Mouse (Mus musculus) heart, postnatal 14 days (tissue): ENCODE results near the gene Art2b. TPM values are rescaled to one million over a fixed set of nuclear protein-coding genes. Genes with fewer than 3 reads are reported as not detected.
"Not testable (repeated sequence)": the region's sequence is repeated elsewhere in the genome, so short reads cannot be mapped to it uniquely, and the experiment has no call there.

Experiments used
- DNase-seq, 2 experiments: peaks; one replicate each; pipeline ENCODE4 v3.0.0; 2021 to 2022
- intact Hi-C: fragments of 180-260 bp; cut with DNase I; formaldehyde crosslinking; loops from one replicate; pipeline ENCODE4 v1.15.1; 2025
- long read RNA-seq, 2 experiments: library from polyadenylated mRNA; stranded (forward); transcript quantifications; one replicate each; pipeline ENCODE4 v2.0.0; 2021
- total RNA-seq, 2 experiments: library from RNA; stranded (reverse); gene quantifications; 2 replicates each; pipeline ENCODE4 v1.2.3; 2021

Art2b gene
- not detected for total RNA-seq
- long read RNA-seq, experiment 1, result 0 reads
- long read RNA-seq, experiment 2, result 0 reads

DNA sequence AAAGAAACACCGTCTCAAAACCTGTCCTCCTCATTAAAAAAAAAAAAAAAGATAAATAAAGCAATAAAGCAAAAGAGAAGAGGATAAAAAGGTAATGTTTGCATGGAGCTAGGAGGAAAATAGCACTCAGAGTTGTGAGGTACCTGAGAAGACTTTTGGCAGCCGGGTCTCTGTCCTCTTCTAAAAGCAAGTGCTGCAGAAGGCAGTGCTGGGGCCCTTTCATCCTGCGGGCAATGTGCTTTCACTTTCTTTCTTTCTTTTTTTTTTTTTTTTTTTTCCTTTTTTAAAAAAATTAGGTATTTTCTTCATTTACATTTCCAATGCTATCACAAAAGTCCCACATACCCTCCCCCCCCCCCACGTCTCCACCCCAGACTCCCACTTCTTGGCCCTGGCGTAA, at the start of gene Art2b:
Gene Art2b, minus strand, starts transcription at position 193 of the 400 bp plus-strand sequence.
- intact Hi-C loops, result no loop called here
- DNase-seq, result no peak

DNA sequence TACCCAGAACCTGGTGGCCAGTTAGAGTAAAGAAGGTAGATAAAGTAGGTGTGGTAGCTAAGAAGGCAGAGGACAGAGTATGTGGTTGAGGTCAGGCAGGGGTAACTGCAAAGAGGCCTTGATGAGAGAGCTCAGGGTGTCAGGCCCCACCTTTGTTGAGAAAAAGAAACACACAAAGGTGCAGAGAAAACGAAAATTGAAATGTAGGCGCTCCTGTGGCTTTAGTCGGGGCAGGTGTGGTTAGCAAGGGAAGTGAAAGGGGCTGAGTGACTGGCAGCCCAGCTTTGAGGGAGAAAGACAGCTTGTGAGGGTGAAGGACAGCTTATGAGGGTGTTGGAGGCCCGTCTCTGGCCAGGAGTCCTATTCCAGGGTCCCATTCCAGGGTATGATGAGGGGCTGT, 49.1 kb upstream of the Art2b start:
- no peak for DNase-seq
- intact Hi-C loops, result no loop called here

DNA sequence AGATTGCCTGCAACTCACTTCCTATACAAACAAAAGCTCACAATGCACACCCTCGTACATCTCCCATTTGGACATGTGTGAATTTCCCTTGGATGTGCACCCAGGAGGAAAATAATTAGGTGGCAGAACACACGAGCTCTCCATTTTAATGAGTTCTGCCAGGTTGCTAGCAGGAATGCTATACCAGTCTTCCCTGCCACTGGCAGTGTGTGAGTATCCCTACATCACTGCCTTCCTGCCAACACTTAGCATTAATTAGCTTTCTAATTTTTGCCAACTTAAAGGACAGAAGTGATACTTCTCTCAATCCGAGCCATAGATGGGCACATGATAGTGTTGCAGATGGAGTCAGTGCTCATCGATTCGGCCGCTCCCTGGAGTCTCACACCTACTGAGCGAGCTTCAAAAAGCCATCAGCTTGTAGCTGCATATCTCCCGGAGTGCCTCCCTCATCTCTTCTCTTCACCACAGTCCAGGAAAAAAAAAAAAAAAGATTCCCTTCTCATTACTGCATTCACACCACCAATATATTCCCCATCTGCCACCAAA, 48.3 kb upstream of the Art2b start:
- no peak for DNase-seq
- intact Hi-C loops, result no loop called here

DNA sequence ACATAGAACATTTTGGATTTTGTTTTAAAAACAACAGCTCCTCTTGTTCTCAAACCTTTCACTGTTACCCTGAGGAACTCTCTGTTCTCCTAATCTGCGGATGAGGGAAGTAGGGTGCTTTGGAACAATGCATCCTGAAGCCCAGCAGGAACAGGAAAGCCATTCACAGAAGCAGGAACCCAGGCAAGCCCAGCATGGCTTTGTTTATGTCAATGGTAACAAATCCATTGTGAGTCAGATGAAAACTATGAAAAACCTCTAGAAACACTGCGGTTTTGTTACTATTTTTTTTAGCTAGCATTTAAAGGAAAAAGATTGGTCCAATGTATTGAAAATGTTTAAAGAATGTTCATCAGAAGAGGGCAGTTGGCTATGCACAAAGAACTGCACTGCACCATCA, 43.1 kb upstream of the Art2b start:
- no peak for DNase-seq
- intact Hi-C loops, result no loop called here

DNA sequence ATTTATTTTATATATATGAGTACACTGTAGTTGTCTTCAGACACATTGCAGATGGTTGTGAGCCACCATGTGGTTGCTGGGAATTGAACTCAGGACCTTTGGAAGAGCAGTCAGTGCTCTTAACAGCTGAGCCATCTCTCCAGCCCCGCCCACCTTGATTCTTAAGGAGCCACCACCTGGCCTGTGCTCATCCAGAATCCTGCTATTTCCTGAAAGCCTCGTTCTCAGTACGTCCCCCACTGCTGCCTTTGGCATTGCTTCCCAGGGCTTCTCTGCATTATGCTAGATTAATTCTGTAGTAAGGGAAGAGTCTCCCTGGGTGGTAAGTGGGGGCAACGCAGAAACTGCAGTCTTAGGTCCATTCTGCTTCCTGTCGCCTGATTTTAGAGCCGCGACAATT, 41.8 kb upstream of the Art2b start:
- intact Hi-C loops, DNase-seq: not testable (repeated sequence)

DNA sequence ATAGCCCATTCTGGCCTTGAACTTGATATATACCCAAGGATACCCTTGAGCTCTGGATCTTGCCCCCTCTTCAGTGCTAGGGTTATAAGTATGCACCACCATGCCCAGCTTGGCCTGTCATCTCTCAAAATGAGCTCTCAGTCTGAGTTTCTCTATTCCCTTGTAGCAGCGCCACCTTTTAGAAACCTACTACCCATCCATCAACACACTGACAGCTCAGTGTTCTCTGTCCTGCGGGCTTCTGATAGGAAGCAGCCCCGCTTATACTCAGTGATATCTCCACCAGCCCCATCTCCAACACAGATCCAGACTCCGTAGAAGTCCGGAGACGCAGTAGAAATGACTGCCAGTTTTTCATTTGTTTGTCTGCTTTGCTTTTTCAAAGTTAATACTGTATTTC, 38.9 kb upstream of the Art2b start:
- no peak for DNase-seq
- intact Hi-C loops, result loop anchor here (5.0 kb wide), 2 partner anchors 197 to 212 kb away; partner anchors contain the start of gene Gm45837

DNA sequence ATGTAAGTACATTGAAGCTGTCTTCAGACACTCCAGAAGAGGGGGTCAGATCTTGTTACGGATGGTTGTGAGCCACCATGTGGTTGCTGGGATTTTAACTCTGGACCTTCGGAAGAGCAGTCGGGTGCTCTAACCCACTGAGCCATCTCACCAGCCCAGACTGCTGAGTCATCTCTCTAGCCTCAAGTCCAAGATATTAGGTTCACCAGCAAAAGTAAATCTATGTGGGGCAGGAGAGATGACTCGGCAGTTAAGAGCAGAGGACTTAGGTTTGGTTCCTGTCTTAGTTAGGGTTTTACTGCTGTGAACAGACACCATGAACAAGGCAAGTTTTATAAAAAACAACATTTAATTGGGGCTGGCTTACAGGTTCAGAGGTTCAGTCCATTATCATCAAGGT, 36.5 kb upstream of the Art2b start:
- not testable (repeated sequence) for DNase-seq
- intact Hi-C loops, result loop anchor here (5.0 kb wide), 2 partner anchors 195 to 210 kb away; partner anchors contain the start of gene Gm45837

DNA sequence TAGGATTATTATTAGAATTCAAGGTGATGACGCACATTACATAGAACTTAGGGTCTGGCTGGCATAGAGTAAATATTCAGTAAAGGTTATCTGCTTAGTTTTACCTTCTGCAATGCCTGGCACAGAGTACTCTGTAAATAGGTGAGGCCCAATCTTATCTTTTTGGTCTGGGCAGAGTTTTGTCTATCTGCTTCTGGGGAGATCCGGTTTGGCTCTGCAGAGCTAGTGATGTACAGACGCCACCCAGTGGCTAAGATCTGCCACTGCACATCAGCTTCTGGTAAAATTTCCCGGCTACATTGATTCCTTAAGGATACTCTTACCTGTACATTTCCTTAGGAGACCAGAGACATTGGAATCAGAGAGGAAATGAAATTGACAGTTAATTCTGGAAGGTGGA, 35.0 kb upstream of the Art2b start:
- DNase-seq, result peak; percentile 19 to 47
- intact Hi-C loops, result loop anchor here (5.0 kb wide), 2 partner anchors 193 to 208 kb away; partner anchors contain the start of gene Gm45837

DNA sequence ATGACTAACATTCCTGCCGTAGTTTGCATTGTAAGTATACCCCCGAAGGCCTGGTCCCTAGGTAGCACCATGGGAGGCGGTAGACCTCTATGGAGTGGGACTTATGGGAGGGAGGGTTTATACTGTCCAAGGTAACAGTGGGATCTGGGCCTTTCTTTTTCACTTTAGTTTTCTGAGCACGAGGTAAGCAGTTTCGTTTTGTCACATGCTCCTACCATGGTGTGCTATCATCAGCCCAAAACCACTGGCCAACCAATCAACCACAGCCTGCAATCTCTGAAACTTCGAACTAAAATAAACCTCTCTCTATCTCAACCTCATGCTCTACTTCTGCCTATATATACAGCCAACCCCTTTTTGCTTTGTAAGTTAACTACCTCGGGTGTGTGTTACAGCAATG, 32.9 kb upstream of the Art2b start:
- no peak for DNase-seq
- intact Hi-C loops, result loop anchor here (5.0 kb wide), 1 partner anchor 71 kb away; no protein-coding TSS in a partner anchor

DNA sequence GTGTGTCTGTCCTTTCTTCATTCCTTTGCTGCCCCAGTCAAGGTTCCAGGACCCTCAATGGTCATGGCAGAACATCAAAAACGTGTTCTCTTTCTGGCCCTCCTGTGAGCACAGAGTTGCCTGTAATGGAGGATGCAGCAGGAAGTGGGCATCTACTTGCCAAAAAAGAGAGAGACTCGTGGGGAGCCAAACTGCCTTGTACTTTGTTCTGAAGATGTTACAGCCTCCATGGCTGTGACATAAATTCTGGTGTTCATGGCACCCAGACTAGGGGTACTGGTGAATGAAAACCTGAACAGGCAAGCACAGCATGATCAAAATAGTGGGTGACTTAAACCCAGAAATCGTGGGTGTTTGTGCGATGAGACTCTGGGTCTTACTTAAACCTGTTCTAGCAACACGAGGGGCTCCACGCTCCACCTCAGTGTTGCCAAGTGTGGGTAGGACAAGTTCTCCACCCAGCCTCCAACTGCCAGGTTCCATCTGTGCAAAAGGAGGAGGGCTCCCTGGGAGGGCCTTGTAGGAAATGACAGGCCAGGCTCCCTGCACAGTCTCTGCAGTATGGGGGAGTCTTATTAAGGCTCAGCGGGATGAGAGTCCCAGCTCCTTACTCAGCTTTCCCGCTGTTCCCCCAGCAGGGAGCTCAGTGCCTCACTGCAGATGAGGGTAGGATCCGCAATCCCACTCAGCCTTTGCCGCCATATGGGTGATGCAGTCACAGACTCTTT, 32.2 kb upstream of the Art2b start:
- DNase-seq, result no peak
- intact Hi-C loops, result loop anchor here (5.0 kb wide), 1 partner anchor 70 kb away; no protein-coding TSS in a partner anchor

DNA sequence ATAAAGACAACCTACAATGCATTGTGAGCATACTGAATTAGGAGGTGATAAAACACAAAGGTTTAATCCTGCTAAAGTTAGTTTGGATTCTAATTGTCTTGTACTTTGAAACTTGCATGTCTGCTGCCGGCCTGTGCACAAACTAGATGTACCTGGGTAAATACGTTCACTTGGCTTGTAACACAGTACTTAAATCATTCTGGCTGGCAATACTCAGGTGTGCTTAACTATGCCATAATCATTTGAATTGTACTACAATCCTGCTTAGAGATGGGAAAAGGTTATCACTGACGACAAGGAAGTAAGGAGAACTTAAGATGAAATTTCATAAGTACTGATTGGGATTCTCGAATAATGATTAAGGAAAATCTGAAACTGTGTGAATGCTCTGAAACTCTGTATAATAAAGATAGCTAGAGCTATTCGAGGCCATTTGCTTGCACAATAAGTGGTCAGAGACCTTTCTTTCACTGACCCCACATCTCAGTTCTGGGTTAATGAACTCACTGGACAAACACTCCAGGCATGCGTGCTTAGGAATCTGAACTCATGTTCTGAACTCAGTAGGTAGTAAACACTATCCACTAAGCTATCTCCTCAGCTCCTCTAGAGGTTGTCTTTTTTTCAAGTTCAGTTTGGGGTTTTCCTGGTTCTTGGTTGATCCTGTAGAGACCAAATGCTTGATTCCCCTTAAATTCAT, 30.9 kb upstream of the Art2b start:
- intact Hi-C loops, result loop anchor here (5.0 kb wide), 1 partner anchor 69 kb away; no protein-coding TSS in a partner anchor
- no peak for DNase-seq

DNA sequence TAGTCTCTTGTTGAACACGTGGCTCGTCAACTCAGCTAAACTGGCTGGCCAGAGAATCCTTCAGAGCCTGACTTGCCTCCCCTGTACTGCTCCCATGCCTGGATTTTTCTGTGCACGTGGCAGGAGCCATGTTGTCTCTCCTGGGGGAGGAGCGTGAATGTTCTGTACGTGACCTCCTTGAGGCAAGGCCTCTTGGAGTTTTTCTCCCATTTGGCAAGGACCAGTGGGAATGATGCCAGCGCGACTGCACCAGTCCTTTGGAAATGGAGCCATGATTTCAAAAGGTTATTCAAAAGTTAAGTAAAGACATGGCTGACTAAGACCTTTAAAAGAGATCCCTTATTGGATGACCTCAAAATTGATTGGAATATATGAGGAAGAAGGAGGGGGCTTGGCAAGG, 30.0 kb upstream of the Art2b start:
- peak in 1 of 2 experiments; percentile 5 for DNase-seq
- intact Hi-C loops, result loop anchor here (5.0 kb wide), 1 partner anchor 68 kb away; no protein-coding TSS in a partner anchor

DNA sequence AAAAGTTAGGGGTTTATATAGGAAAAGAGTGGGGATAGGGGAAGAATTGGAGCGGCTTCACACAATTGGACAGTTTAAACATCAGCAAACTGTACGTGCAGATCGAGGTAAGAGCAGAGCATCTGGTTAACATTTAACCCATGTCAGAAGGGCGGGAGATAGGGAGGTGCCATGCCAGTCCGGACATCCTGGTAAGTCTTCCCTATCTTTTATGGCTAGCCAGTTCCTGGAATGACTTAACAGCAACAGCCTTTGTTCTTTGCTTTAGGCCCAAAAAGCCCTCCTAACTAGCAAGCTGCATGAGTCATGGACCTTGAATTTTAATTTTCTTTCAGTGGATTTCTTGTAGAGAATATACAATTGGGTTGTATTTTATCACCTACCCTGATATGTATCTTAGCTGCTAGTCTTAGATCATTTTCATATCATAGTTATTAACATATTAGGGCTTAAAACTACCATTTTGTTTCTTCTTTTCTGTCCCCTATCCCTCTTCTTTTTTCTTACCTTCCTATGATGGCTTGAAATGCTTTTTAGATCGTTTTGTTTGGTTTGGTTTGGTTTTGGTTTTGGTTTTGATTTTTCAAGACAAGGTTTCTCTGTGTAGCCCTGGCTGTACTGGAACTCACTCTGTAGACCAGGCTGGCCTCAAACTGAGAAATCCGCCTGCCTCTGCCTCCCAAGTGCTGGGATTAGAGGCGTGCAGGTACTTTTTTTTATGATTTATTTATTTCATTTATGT, 27.6 kb upstream of the Art2b start:
- intact Hi-C loops, DNase-seq: not testable (repeated sequence)

DNA sequence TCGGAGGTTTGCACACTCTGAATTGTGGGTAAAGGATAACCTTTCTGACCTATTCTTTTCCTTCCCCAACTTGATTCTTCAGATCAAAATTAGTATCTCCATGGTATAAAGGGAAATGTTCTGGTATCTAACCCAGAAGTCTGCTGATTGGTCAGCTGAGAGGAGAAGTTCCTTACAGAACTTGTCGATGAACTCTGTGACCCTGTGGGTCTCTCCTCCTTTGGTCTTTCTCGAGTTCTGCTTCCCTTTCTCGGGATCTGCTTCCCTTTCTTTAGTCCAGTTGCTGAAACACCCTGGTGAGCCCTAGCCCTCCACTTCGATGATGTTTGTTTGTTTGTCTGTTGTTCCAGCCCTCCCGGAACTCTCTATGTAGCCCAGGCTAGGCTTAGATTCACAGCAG, 22.4 kb upstream of the Art2b start:
- no peak for DNase-seq
- intact Hi-C loops, result no loop called here

DNA sequence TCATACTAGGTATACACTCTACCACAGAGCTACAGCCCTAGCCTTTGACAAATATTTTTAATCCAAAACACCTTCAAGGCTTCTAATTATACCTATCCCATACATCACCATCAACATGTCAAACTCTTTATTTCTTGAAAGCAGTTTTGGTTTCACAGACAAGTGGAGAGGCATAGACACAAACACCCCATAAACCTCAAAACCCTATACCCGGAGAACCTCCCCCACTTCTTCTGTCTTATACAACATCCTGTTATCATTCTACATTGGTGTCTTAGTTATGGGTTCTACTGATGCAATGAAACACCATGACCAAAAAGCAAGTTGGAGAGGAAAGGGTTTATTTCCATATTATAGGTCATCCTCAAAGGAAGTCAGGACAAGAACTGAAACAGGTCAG, 15.0 kb upstream of the Art2b start:
- intact Hi-C loops, result no loop called here
- DNase-seq, result no peak

DNA sequence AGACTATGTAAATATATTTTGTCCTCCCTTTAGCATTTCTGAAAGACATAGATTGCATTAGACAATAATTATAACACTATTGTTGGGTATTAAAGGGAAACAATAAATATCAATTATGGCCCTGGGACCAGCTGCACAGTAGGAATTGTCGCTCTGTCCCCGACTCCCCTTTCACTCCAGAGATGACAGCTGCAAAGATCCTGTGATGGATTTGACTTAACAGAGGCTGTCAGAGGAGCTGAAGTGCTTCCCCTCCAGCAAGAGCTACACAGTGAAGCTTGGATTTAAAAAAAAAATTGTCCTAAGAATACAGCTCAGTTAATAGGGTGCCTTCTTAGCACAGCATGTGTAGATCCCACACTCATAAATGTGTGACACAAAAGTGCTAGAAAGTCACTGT, 13.1 kb upstream of the Art2b start:
- DNase-seq, result no peak
- intact Hi-C loops, result no loop called here

DNA sequence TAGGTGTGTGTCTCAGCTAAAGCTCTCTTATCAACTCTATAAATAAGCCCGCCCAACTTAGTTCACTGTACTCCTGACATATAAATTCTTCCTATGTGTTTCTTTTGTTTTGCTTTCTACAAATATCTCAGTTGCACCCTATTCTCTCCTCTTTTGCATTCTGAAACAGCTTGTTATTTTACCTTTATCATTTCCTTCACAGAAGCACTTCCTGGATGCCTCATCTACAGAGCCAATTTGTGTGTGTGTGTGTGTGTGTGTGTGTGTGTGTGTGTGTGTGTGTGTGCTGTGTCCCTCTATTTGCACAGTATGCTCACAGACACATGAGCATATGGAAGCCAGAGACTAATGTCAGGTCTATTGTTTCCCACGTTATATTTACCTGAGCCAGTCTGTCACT, 9.6 kb upstream of the Art2b start:
- no peak for DNase-seq
- intact Hi-C loops, result no loop called here

DNA sequence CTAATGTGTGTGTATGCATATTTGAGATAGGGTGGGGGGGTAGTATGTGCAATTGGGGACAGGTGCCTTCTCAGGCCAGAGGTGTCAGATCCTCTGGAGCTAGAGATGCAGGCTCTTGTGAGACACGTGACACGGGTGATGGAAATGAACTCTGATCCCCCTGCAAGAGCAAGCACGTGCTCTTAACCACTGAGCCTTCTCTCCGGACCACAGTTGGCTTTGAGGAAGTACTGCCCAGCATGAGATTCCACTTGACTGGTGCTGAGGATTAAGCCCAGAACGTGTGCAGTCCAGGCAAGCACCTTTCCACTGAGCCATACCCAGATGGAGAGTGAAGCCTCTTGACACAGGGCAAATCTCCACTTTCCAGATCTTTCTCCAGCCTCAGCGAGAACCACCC, 1.1 kb downstream of the Art2b start:
- intact Hi-C loops, DNase-seq: not testable (repeated sequence)

DNA sequence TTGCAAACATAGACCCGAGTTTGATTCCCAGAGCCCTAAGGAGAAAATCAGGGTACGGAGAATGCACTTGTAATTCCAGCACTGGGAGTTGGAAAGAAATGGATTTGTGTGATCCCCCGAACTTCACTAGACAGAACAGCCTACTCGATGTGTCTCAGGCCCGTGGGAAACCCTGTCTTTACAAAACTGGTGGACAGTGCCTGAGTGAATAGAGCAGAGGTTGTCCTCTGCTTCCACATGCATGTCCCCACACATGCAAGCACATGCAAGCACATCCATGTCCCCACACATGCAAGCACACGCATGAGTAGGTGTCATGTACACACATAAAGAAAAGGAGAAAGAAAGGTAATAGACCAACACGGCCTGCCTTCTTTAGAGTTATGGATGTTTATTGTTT, 3.4 kb downstream of the Art2b start:
- no peak for DNase-seq

DNA sequence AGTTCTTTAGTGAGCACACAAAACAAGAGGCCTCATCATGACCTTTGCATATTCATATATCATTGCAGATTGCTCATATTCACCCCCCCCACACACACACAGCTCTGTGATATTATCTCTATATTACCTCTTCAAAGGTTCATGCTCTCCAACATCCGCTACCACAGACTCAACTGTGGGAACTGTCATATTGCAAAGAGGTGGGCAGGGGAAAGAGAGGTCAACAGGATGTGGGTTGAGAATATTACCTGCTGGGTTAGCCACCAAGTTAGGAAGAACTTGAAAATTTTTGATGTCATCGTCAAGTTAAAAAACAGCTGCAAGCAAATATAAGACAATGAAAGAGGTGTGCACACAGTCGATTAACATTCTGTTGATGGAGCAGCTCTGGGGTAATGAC, 4.5 kb downstream of the Art2b start:
- intact Hi-C loops, result not testable (repeated sequence)

More for the DNA sequence above, 3.4 kb downstream of the Art2b start:
- intact Hi-C loops, result no loop called here

DNA sequence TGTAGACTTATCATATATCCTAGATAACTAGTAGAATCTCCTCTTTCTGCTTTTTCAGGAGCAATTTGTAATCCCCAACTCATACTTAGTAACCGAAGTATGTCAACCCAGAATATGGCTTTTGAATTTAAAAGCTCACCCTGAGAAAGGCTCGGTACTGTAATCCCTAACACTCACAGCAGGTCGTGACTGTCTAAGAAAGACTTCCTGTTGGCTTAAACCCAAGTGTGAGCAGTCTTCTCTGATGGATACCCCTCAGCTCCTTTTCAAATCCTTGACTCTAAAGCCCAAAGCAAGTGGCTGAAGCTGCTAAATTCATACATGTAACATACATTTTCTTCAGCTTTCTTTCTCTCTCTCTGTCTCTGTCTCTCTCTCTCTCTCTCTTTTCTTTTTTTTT, 11.0 kb downstream of the Art2b start:
- no peak for DNase-seq
- intact Hi-C loops, result no loop called here

More for the DNA sequence above, 4.5 kb downstream of the Art2b start:
- not testable (repeated sequence) for DNase-seq
